Mouse (Mus musculus) spleen, adult 2 months (tissue): ENCODE data around the gene Fndc7.

Experiments
- CTCF ChIP-seq: fragments of 200-500 bp; IDR thresholded peaks from 2 replicates; pipeline ENCODE4 v1.5.1; 2011; ENCODE audit warnings: mild to moderate bottlenecking, inconsistent platforms; ENCODE audit not compliant: insufficient read depth, insufficient read length, insufficient replicate concordance; ENCODE audit errors: extremely low read depth
- POLR2A ChIP-seq: fragments of 200-500 bp; IDR thresholded peaks from 2 replicates; pipeline ENCODE4 v1.6.1; 2011; ENCODE audit warnings: low read depth, low read length, inconsistent platforms

- TF ChIP-seq CTCF (no peak), POLR2A (no peak)
These were observed 45.8 kb downstream of the Fndc7 start for GRCm38 (mm10) chr3:108844026-108844425.
